Mouse (Mus musculus): Measurements from ENCODE around the gene Amacr. TPM values are rescaled to one million over a fixed set of nuclear protein-coding genes. Genes with fewer than 3 reads are reported as not detected.

Amacr gene
- total RNA-seq, 2 experiments from 2014 or later: 14.0 to 16.9 TPM

Other genes starting within 250 kb of the Amacr start
- 10 to 100 TPM; 46.6 to 59.1 TPM for gene C1qtnf3, start 29.4 kb upstream of the Amacr start, total RNA-seq (2021)
- not detected for gene Slc45a2, start 19.0 kb downstream of the Amacr start, total RNA-seq (2021)
- gene Rxfp3, start 56.2 kb downstream of the Amacr start, total RNA-seq (2021): under 1 TPM; 0.07 TPM
- 10 to 100 TPM; 22.3 to 28.0 TPM for gene Adamts12, start 83.0 kb downstream of the Amacr start, total RNA-seq (2021)

All from gastrocnemius, postnatal 10 days (tissue).